Mouse (Mus musculus) liver, embryonic 11.5 days (tissue): ENCODE data around the gene Dpp6. TPM values are rescaled to one million over a fixed set of nuclear protein-coding genes. Genes with fewer than 3 reads are reported as not detected.

ENCODE experiments used
- ATAC-seq: fragments of 200-750 bp; cut with Nextera tagmentation; replicated peaks from 2 replicates; pipeline ENCODE4 v1.8.0; 2017; ENCODE audit warnings: moderate number of reproducible peaks, mild to moderate bottlenecking, moderate TSS enrichment, moderate library complexity; ENCODE audit not compliant: low FRiP score
- DNase-seq: peaks from one replicate; pipeline ENCODE4 v3.0.0-alpha.2; 2017; ENCODE audit warnings: low spot score
- H3K27ac ChIP-seq: fragments of 300-500 bp; sonication (generic); 2 replicates; pipeline ENCODE4 v1.5.1; 2014; ENCODE audit warnings: mild to moderate bottlenecking, low read depth, low read length, control low read depth
- H3K27me3 ChIP-seq: fragments of 300-500 bp; sonication (generic); replicated peaks from 2 replicates; pipeline ENCODE4 v1.6.1; 2014; ENCODE audit warnings: low read length, mixed read lengths; ENCODE audit not compliant: control insufficient read depth, insufficient read depth
- H3K36me3 ChIP-seq: fragments of 300-500 bp; sonication (generic); 2 replicates; pipeline ENCODE4 v1.6.1; 2014; ENCODE audit warnings: mild to moderate bottlenecking, low read length, moderate library complexity, mixed read lengths; ENCODE audit not compliant: control insufficient read depth, insufficient read depth
- H3K4me1 ChIP-seq: fragments of 300-500 bp; sonication (generic); replicated peaks from 2 replicates; pipeline ENCODE4 v1.6.1; 2014; ENCODE audit warnings: low read length, mixed read lengths; ENCODE audit not compliant: control insufficient read depth, insufficient read depth
- H3K4me2 ChIP-seq: fragments of 300-500 bp; sonication (generic); 2 replicates; pipeline ENCODE4 v1.6.1; 2014; ENCODE audit warnings: mild to moderate bottlenecking, control low read depth, moderate library complexity
- H3K4me3 ChIP-seq: fragments of 300-500 bp; sonication (generic); 2 replicates; pipeline ENCODE4 v1.5.1; 2014; ENCODE audit warnings: low read depth, low read length, control low read depth
- H3K9ac ChIP-seq: fragments of 300-500 bp; sonication (generic); 2 replicates; pipeline ENCODE4 v1.6.1; 2014; ENCODE audit warnings: low read depth, low read length, control low read depth
- H3K9me3 ChIP-seq: fragments of 300-500 bp; sonication (generic); 2 replicates; pipeline ENCODE4 v1.6.1; 2016; ENCODE audit warnings: low read length, inconsistent platforms, mixed read lengths; ENCODE audit not compliant: control insufficient read depth
- WGBS: fragments of 180-500 bp; shearing (Covaris S2); extraction: QIAGEN DNeasy Blood & Tissue Kit; methylation state at CpG from one replicate; pipeline ENCODE4 v1.1.7; 2014; 5-methylcytosine and 5-hydroxymethylcytosine counted together
- polyA plus RNA-seq: library from polyadenylated mRNA; unstranded; fragments of >200 nt; fragmentation: Nextera tagmentation; extraction: Ambion mirVana; gene quantifications from 2 replicates; pipeline ENCODE4 v1.2.1, GENCODE M21; 2014

Gene Dpp6
- polyA plus RNA-seq, 1 experiment from 2014 or later, result 1.1 TPM

DNA sequence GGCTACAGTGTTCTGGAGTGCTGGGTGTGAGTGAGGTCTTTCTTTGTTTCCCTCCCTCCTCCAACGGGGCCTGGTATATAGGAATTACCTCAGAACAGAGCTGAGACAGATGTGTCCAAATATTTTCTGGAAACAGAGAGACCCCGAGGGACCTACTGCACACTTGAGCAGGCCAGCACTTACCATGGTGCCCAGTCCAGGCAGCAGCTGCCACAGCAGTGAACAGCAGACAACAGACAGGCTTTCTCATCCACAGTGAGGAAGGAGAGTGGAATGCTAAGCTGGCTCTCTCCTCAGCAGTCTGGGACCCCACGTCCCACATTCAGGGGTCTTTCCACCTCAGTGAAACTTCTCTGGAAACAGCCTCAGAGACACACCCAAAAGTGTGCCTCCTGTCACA is 606.8 kb downstream of the Dpp6 start:
- no peak for ATAC-seq

GRCm38 (mm10) chr5:27424484-27425080 is 607.6 kb downstream of the Dpp6 start:
- Histone ChIP-seq H3K9ac (no peak overlapping the region), H3K27me3 (no peaks in the 10 kb centered on the region), H3K36me3 (no peaks in the 10 kb centered on the region), H3K4me2 (no peak overlapping the region), H3K4me3 (no peak overlapping the region), H3K9me3 (no peaks in the 10 kb centered on the region), H3K27ac (no peak overlapping the region), H3K4me1 (no peaks in the 10 kb centered on the region)
- WGBS, result 50% methylated on average over 3 of the region's 3 CpGs
- no peak for ATAC-seq
- no peak for DNase-seq

More for the DNA sequence above, 606.8 kb downstream of the Dpp6 start:
- H3K4me2 ChIP-seq, result no peak overlapping the region
- H3K4me1 ChIP-seq, result no peaks in the 10 kb centered on the region
- no peaks in the 10 kb centered on the region for H3K27me3 ChIP-seq
- H3K36me3 ChIP-seq, result no peaks in the 10 kb centered on the region
- no peak for DNase-seq
- no peak overlapping the region for H3K27ac ChIP-seq
- 73% methylated on average over 3 of the region's 3 CpGs for WGBS
- H3K9me3 ChIP-seq, result no peaks in the 10 kb centered on the region
- no peak overlapping the region for H3K9ac ChIP-seq
- H3K4me3 ChIP-seq, result no peak overlapping the region

DNA sequence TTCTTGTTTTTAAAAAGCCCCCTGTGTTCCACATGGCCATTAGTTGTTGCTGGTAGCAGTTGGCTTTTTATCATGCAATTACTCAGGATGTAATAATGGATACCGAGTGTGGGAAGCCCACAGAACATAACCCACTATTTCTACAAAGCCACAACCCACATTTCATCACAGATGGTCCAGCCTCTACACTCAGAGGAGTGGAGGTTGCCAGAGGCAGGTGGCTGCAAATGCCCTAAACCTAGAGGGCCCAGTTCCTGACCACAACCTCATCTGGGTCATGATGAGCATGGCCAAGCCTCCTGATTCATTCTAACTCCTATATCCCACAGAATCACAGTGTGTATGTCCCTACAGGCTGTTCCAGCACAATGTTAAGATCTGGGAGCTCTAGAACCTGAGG is 609.2 kb downstream of the Dpp6 start:
- H3K9ac ChIP-seq, result no peak overlapping the region
- ATAC-seq (no peak), DNase-seq (no peak)
- no peak overlapping the region for H3K27ac ChIP-seq
- H3K4me1 ChIP-seq, result no peaks in the 10 kb centered on the region
- H3K4me3 ChIP-seq, result no peak overlapping the region
- no peaks in the 10 kb centered on the region; the same call in 1 of the 2 replicates for H3K9me3 ChIP-seq
- H3K4me2 ChIP-seq, result no peak overlapping the region
- H3K27me3 ChIP-seq, result no peaks in the 10 kb centered on the region
- 61% methylated on average over 1 of the region's 1 CpGs for WGBS
- H3K36me3 ChIP-seq, result no peaks in the 10 kb centered on the region

GRCm38 (mm10) chr5:27433584-27433983 is 616.6 kb downstream of the Dpp6 start:
- Histone ChIP-seq H3K27ac (no peak overlapping the region), H3K4me3 (no peak overlapping the region), H3K27me3 (no peaks in the 10 kb centered on the region), H3K9ac (no peak overlapping the region), H3K4me1 (no peaks in the 10 kb centered on the region), H3K4me2 (no peak overlapping the region), H3K9me3 (no peaks in the 10 kb centered on the region; the same call in 1 of the 2 replicates), H3K36me3 (no peaks in the 10 kb centered on the region)
- no peak for ATAC-seq
- DNase-seq, result no peak

- H3K4me1 ChIP-seq, result no peaks in the 10 kb centered on the region
- no peak overlapping the region for H3K4me2 ChIP-seq
- WGBS, result 24% methylated on average over 3 of the region's 3 CpGs
- H3K9me3 ChIP-seq, result no peaks in the 10 kb centered on the region
- no peak overlapping the region for H3K9ac ChIP-seq
- no peak overlapping the region for H3K27ac ChIP-seq
- no peaks in the 10 kb centered on the region for H3K36me3 ChIP-seq
- no peak overlapping the region for H3K4me3 ChIP-seq
- ATAC-seq (no peak), DNase-seq (no peak)
- no peaks in the 10 kb centered on the region for H3K27me3 ChIP-seq
Observed at GRCm38 (mm10) chr5:27453201-27453845, 636.3 kb downstream of the Dpp6 start.

- H3K27me3 ChIP-seq, result no peaks in the 10 kb centered on the region
- H3K9ac ChIP-seq, result no peak overlapping the region
- ATAC-seq (no peak), DNase-seq (no peak)
- WGBS, result 83% methylated on average over 3 of the region's 3 CpGs
- no peaks in the 10 kb centered on the region for H3K36me3 ChIP-seq
- no peak overlapping the region for H3K4me3 ChIP-seq
- H3K4me1 ChIP-seq, result no peaks in the 10 kb centered on the region
- no peak overlapping the region for H3K4me2 ChIP-seq
- no peaks in the 10 kb centered on the region for H3K9me3 ChIP-seq
- no peak overlapping the region for H3K27ac ChIP-seq
Observed at GRCm38 (mm10) chr5:27454386-27454785, 637.4 kb downstream of the Dpp6 start.

- 82% methylated on average over 1 of the region's 1 CpGs for WGBS
- Histone ChIP-seq H3K4me2 (no peak overlapping the region), H3K4me1 (no peaks in the 10 kb centered on the region), H3K9ac (no peak overlapping the region), H3K9me3 (no peaks in the 10 kb centered on the region), H3K27ac (no peak overlapping the region), H3K36me3 (no peaks in the 10 kb centered on the region), H3K4me3 (no peak overlapping the region), H3K27me3 (no peaks in the 10 kb centered on the region)
- ATAC-seq, result no peak
- no peak for DNase-seq
Observed at GRCm38 (mm10) chr5:27456981-27457380, 640.0 kb downstream of the Dpp6 start.

DNA sequence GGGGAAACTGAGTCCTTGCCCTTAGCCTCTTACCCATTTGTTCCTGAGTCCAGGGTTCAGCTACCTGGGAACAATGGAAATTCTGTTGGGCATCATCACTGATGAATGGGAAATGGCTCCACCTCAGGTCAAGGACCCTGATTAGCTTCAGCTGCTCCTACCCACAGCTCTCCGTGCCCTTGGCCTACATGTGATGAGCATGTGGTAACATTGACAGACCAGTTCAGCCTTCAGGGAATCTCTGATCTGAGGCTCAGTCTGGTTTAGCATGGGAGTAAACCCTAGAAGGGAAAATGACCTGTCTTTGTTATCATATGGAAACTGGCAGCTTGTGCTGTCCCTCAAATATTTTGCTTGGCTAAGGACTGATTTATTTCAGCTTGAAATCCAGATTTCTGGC is 640.7 kb downstream of the Dpp6 start:
- Histone ChIP-seq H3K4me2 (no peak overlapping the region), H3K27me3 (no peaks in the 10 kb centered on the region), H3K9me3 (no peaks in the 10 kb centered on the region), H3K36me3 (no peaks in the 10 kb centered on the region), H3K4me1 (no peaks in the 10 kb centered on the region), H3K27ac (no peak overlapping the region), H3K4me3 (no peak overlapping the region), H3K9ac (no peak overlapping the region)
- DNase-seq, result no peak
- no peak for ATAC-seq
- 59% methylated on average over 1 of the region's 1 CpGs for WGBS

GRCm38 (mm10) chr5:27474964-27475465 is 658.0 kb downstream of the Dpp6 start:
- no peaks in the 10 kb centered on the region for H3K27me3 ChIP-seq
- WGBS, result 64% methylated on average over 4 of the region's 4 CpGs
- H3K9ac ChIP-seq, result no peak overlapping the region
- H3K27ac ChIP-seq, result no peak overlapping the region
- no peaks in the 10 kb centered on the region for H3K4me1 ChIP-seq
- no peak overlapping the region for H3K4me2 ChIP-seq
- no peaks in the 10 kb centered on the region for H3K9me3 ChIP-seq
- no peak overlapping the region for H3K4me3 ChIP-seq
- ATAC-seq (no peak), DNase-seq (no peak)
- H3K36me3 ChIP-seq, result no peaks in the 10 kb centered on the region
